Mouse (Mus musculus) kidney, embryonic 15.5 days (tissue): ENCODE data around the gene Lrp2. TPM values are rescaled to one million over a fixed set of nuclear protein-coding genes. Genes with fewer than 3 reads are reported as not detected.
A peak's percentile ranks its signal among the peaks of the same experiment; 100 is the strongest.

Source experiments
- ATAC-seq: fragments of 200-750 bp; cut with Nextera tagmentation; replicated peaks from 2 replicates; pipeline ENCODE4 v1.8.0; 2017; ENCODE audit warnings: moderate TSS enrichment; ENCODE audit not compliant: low FRiP score
- H3K27ac ChIP-seq: fragments of 300-500 bp; sonication (generic); 2 replicates; pipeline ENCODE4 v1.5.1; 2015; ENCODE audit warnings: mild to moderate bottlenecking, inconsistent platforms
- H3K27me3 ChIP-seq: fragments of 300-500 bp; sonication (generic); 2 replicates; pipeline ENCODE4 v1.6.1; 2015; ENCODE audit warnings: inconsistent platforms
- H3K36me3 ChIP-seq: fragments of 300-500 bp; sonication (generic); 2 replicates; pipeline ENCODE4 v1.6.1; 2015; ENCODE audit warnings: inconsistent platforms
- H3K4me1 ChIP-seq: fragments of 300-500 bp; sonication (generic); 2 replicates; pipeline ENCODE4 v1.6.1; 2015; ENCODE audit warnings: inconsistent platforms
- H3K4me2 ChIP-seq: fragments of 300-500 bp; sonication (generic); 2 replicates; pipeline ENCODE4 v1.6.1; 2015; ENCODE audit warnings: moderate library complexity, mild to moderate bottlenecking, inconsistent platforms
- H3K4me3 ChIP-seq: fragments of 300-500 bp; sonication (generic); replicated peaks from 2 replicates; pipeline ENCODE4 v1.5.1; 2015; ENCODE audit warnings: mild to moderate bottlenecking, inconsistent platforms
- H3K9ac ChIP-seq: fragments of 300-500 bp; sonication (generic); 2 replicates; pipeline ENCODE4 v1.6.1; 2015; ENCODE audit warnings: mild to moderate bottlenecking, inconsistent platforms
- H3K9me3 ChIP-seq: fragments of 300-500 bp; sonication (generic); replicated peaks from 2 replicates; pipeline ENCODE4 v1.6.1; 2016; ENCODE audit warnings: inconsistent platforms
- WGBS: fragments of 180-500 bp; shearing (Covaris S2); methylation state at CpG from one replicate; pipeline ENCODE4 v1.1.7; 2015; ENCODE audit warnings: mixed read lengths; 5-methylcytosine and 5-hydroxymethylcytosine counted together
- polyA plus RNA-seq: library from polyadenylated mRNA; unstranded; fragments of >200 nt; fragmentation: Nextera tagmentation; extraction: Ambion mirVana; gene quantifications from 2 replicates; pipeline ENCODE4 v1.2.1, GENCODE M21; 2015

The Lrp2 gene
- polyA plus RNA-seq, 1 experiment from 2014 or later: 15.0 TPM

- H3K4me1 ChIP-seq: no peaks in the 10 kb centered on the region
- H3K27ac ChIP-seq: no peak overlapping the region
- no peaks in the 10 kb centered on the region for H3K27me3 ChIP-seq
- no peak overlapping the region for H3K4me3 ChIP-seq
- H3K9me3 ChIP-seq: no peaks in the 10 kb centered on the region
- no peak overlapping the region for H3K9ac ChIP-seq
- H3K4me2 ChIP-seq: no peak overlapping the region
- WGBS: 81% methylated on average over 10 of the region's 10 CpGs
- no peaks in the 10 kb centered on the region for H3K36me3 ChIP-seq
- ATAC-seq: no peak
These were observed 158.7 kb downstream of the Lrp2 start for GRCm38 (mm10) chr2:69427141-69427540.

- Histone ChIP-seq H3K9ac (no peak overlapping the region), H3K36me3 (no peaks in the 10 kb centered on the region), H3K27me3 (no peaks in the 10 kb centered on the region), H3K4me3 (no peak overlapping the region), H3K4me1 (no peaks in the 10 kb centered on the region), H3K4me2 (no peak overlapping the region), H3K27ac (no peak overlapping the region), H3K9me3 (no peaks in the 10 kb centered on the region)
- no peak for ATAC-seq
- WGBS: 96% methylated on average over 1 of the region's 1 CpGs
These were observed 159.8 kb downstream of the Lrp2 start for GRCm38 (mm10) chr2:69426081-69426480.

DNA sequence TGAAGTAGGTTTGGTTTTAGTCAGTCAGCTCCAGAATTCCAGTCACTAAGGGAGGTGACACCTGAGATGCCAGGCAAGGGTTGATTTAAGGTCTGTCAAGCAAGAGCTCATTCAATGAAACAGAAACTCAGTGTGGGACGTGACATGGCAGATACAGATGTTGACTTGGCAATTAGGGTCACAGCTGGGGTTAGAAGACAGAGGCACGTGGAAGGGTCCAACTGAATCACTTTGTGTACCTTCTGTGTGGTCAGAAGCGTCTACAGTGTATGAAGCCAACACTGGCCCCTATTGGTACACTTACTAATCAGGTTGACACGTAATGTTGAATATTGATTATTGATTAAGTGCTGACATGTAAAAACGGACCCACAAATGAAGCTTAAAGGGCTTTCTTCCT is 161.0 kb downstream of the Lrp2 start:
- ATAC-seq: 0 out of 2 replicates have a peak, but pooled peaks have one; percentile 43
- no peaks in the 10 kb centered on the region for H3K9me3 ChIP-seq
- WGBS: 40% methylated on average over 5 of the region's 5 CpGs
- no peak overlapping the region for H3K9ac ChIP-seq
- H3K27me3 ChIP-seq: no peaks in the 10 kb centered on the region
- no peak overlapping the region for H3K4me3 ChIP-seq
- no peaks in the 10 kb centered on the region for H3K36me3 ChIP-seq
- H3K4me1 ChIP-seq: no peaks in the 10 kb centered on the region
- H3K27ac ChIP-seq: no peak overlapping the region
- no peak overlapping the region for H3K4me2 ChIP-seq

DNA sequence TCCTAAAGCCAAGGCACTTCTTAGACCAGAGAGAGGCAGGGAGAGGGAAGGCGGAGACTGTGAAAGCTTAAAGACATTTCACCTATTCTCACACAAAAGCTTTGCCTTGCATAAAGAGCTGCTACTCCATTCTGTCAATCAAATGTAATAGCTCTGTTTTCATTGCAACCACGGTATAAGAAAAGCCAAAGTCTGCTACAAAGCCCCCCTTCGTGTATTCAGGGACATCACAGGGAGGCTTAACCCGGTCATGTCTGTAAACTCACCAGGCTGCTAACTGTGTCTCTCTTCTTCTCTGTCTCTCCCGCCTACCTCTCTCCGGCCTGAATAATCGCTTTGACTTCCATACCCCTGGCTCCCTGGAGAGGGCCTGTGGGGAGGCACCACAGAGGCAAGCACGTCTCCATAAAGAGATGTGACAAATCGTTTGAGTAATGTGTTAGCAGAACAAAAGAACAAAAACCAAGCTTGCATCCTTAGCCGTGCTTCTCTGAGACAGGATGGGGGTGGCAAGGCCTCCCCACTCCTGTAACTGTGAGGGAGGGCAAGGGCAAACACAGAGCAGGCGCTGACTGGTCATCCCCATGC is 167.5 kb downstream of the Lrp2 start:
- Histone ChIP-seq H3K4me2 (no peak overlapping the region), H3K4me1 (peaks cover 4% of the 10 kb centered on the region; the same call in 1 of the 2 replicates), H3K9me3 (no peaks in the 10 kb centered on the region), H3K27me3 (no peaks in the 10 kb centered on the region), H3K9ac (no peak overlapping the region), H3K4me3 (no peak overlapping the region), H3K36me3 (no peaks in the 10 kb centered on the region), H3K27ac (no peak overlapping the region)
- WGBS: 19% methylated on average over 11 of the region's 11 CpGs
- no peak for ATAC-seq

GRCm38 (mm10) chr2:69415070-69415469 is 170.8 kb downstream of the Lrp2 start:
- Histone ChIP-seq H3K4me3 (no peak overlapping the region), H3K9me3 (no peaks in the 10 kb centered on the region), H3K4me1 (peaks cover 4% of the 10 kb centered on the region; the same call in 1 of the 2 replicates), H3K36me3 (no peaks in the 10 kb centered on the region), H3K27ac (no peak overlapping the region), H3K27me3 (no peaks in the 10 kb centered on the region), H3K4me2 (no peak overlapping the region), H3K9ac (no peak overlapping the region)
- no peak for ATAC-seq
- WGBS: 85% methylated on average over 6 of the region's 6 CpGs

DNA sequence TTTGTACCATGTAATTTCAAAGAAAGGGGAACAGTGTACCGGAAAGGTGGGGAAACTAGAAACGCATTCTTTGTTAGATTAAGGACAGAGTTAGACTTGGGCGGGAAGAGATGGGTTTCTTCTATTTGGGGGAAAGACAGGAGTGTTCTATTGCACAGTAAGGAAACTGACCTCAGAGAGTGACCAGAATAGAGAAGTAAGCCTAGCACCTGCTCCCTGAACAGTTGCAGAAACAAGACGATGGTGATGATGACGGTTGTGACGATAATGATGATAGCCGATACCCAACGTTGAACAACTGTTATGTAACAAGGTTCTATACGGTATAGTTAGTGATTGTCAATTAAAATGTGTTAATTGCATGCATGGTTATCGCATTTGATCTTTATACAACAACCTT is 171.3 kb downstream of the Lrp2 start:
- WGBS: 91% methylated on average over 10 of the region's 10 CpGs
- no peak overlapping the region for H3K4me2 ChIP-seq
- peaks cover 4% of the 10 kb centered on the region; the same call in 1 of the 2 replicates for H3K4me1 ChIP-seq
- ATAC-seq: no peak
- no peaks in the 10 kb centered on the region for H3K9me3 ChIP-seq
- H3K9ac ChIP-seq: no peak overlapping the region
- no peak overlapping the region for H3K27ac ChIP-seq
- H3K36me3 ChIP-seq: no peaks in the 10 kb centered on the region
- no peaks in the 10 kb centered on the region for H3K27me3 ChIP-seq
- no peak overlapping the region for H3K4me3 ChIP-seq

DNA sequence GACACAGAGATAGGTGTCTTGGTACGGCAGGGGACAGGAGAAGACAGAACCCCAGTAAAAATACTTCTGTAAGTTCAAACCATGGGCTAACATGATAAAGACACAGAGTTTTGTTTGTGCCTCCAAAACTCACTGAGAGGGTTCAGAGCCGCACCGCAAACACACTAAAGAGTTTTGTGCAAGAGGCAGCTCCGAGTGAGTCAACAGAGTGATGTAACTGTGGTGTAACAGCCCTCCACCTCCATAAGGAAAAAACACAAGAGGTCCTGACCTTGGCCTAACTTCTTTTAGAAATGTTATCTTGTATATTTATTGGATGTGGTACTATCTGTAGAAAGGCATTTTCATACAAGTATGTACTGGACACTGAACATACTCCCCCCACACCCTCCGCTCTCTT is 180.2 kb downstream of the Lrp2 start:
- Histone ChIP-seq H3K27me3 (no peaks in the 10 kb centered on the region), H3K4me2 (no peak overlapping the region), H3K9ac (no peak overlapping the region), H3K9me3 (no peaks in the 10 kb centered on the region), H3K36me3 (no peaks in the 10 kb centered on the region), H3K4me1 (no peaks in the 10 kb centered on the region), H3K4me3 (no peak overlapping the region), H3K27ac (no peak overlapping the region)
- 95% methylated on average over 5 of the region's 5 CpGs for WGBS
- ATAC-seq: no peak

DNA sequence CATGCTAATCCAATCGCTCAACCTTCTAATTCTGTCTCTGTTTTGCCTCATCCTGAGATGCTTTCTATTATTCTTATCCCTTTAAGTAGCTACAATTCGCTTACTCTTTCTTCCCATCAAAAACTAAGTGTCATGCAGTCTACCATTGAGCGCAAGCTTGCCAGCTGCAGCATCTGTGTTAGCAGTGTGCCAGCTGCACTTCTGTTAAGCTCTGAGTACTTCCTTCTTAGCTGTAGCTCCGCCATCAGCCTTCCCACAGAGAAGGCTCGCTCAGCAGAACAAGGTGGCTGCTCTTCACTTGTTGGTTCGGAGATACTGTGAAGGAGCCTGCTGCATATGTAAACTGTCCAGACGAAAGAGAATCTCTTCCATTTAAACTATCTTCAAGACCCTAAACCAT is 183.6 kb downstream of the Lrp2 start:
- no peak overlapping the region for H3K4me2 ChIP-seq
- no peaks in the 10 kb centered on the region for H3K9me3 ChIP-seq
- H3K36me3 ChIP-seq: no peaks in the 10 kb centered on the region
- H3K4me3 ChIP-seq: no peak overlapping the region
- H3K9ac ChIP-seq: no peak overlapping the region
- H3K27ac ChIP-seq: no peak overlapping the region
- no peaks in the 10 kb centered on the region for H3K4me1 ChIP-seq
- no peaks in the 10 kb centered on the region for H3K27me3 ChIP-seq
- 88% methylated on average over 7 of the region's 7 CpGs for WGBS
- no peak for ATAC-seq

- H3K4me3 ChIP-seq: no peak overlapping the region
- WGBS: 92% methylated on average over 6 of the region's 6 CpGs
These were observed 184.0 kb downstream of the Lrp2 start for GRCm38 (mm10) chr2:69401891-69402290.

DNA sequence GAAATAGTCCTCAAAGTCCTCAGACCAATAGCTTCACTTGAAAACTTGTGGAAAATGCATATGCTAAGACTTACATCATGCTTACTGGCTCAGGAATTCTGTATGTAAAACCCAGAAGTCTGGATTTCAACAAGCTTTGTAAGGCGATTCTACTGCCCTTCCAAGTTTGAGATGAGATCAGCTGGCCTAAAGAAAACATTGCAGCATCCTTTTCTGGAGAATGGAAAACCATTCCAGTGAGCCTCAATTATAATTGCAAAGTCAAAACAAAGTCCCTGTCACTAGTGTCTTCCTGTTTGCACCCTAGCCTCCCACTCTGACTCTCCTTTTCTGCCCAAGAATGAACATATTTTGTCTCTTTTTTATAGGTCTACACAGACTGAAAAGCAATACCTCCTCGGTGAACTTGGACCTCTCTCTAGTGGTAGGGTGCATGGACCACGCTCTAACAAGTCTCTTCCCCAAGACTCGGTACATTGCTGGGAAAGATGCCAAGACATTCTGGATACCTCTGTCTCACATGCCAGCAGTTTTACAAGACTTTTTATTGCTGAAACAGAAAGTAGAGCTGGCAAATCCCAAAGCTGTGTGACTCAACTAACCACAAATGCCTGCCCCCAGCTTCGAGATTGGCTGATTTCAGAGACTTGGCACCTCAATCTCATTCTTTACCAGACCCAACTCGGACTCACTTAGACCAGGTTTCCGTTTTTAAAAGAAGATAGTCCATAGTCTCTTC is 184.8 kb downstream of the Lrp2 start:
- Histone ChIP-seq H3K36me3 (no peaks in the 10 kb centered on the region), H3K4me1 (no peaks in the 10 kb centered on the region), H3K9me3 (no peaks in the 10 kb centered on the region), H3K4me3 (no peak overlapping the region), H3K27me3 (no peaks in the 10 kb centered on the region), H3K9ac (no peak overlapping the region), H3K4me2 (no peak overlapping the region), H3K27ac (no peak overlapping the region)
- 70% methylated on average over 7 of the region's 7 CpGs for WGBS
- ATAC-seq: no peak

More at GRCm38 (mm10) chr2:69401891-69402290, 184.0 kb downstream of the Lrp2 start:
- no peaks in the 10 kb centered on the region for H3K36me3 ChIP-seq
- H3K27me3 ChIP-seq: no peaks in the 10 kb centered on the region
- H3K27ac ChIP-seq: no peak overlapping the region
- H3K9me3 ChIP-seq: no peaks in the 10 kb centered on the region
- H3K9ac ChIP-seq: no peak overlapping the region
- no peak for ATAC-seq
- no peaks in the 10 kb centered on the region for H3K4me1 ChIP-seq
- no peak overlapping the region for H3K4me2 ChIP-seq

DNA sequence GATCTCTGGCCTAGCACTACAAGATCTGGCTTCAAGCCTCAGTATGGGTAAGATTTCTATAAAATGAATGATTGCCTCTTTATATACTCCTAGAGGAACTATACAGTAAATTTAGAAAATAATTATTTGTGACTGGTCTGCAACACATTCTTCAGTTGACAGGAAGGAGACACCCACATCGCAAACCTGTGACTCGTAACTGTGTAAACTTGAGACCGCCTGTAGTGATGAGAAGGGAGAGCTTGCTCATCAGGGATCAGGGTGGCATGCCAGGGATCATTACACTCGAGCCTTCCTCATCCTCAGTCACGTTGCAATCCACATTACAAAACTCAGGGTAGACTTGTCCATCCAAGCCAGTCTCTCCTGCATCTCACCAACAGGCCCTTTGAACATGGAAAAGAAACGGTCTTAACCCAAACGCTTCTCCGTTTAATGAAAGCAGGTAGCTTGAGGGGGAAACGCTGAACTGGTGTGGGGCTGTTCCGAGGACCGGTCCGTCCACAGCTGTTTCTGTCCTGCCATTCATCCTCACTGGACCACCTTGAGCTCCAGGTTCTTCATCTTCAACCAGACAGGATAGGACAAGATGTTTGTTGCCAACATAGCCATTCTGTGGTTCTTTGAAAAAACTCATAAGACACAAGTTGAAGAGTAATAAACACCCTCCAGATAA is 189.0 kb downstream of the Lrp2 start:
- Histone ChIP-seq H3K27ac (no peak overlapping the region), H3K4me2 (no peak overlapping the region), H3K4me3 (no peak overlapping the region), H3K27me3 (no peaks in the 10 kb centered on the region), H3K9me3 (no peaks in the 10 kb centered on the region), H3K4me1 (no peaks in the 10 kb centered on the region), H3K9ac (no peak overlapping the region), H3K36me3 (no peaks in the 10 kb centered on the region)
- 67% methylated on average over 12 of the region's 12 CpGs for WGBS
- ATAC-seq: no peak

GRCm38 (mm10) chr2:69395597-69396248 is 190.1 kb downstream of the Lrp2 start:
- Histone ChIP-seq H3K27me3 (no peaks in the 10 kb centered on the region), H3K4me2 (no peak overlapping the region), H3K9ac (no peak overlapping the region), H3K4me3 (no peak overlapping the region), H3K36me3 (no peaks in the 10 kb centered on the region), H3K4me1 (no peaks in the 10 kb centered on the region), H3K9me3 (no peaks in the 10 kb centered on the region), H3K27ac (no peak overlapping the region)
- ATAC-seq: no peak
- 49% methylated on average over 9 of the region's 9 CpGs for WGBS
